Comparison of ENCODE assay signal across 8 mouse cellular contexts in genomic region chr7:127840886-127841285, GRCm38 (mm10). TPM values are rescaled to one million over a fixed set of nuclear protein-coding genes. Genes with fewer than 3 reads are reported as not detected.
DNase-seq lines count a peak whose midpoint lies in the region; ATAC-seq and TF ChIP-seq lines count a peak whose summit lies in the region.

No protein-coding gene starts in this region.

- H3K36me3 ChIP-seq in forebrain, embryonic 15.5 days = no peaks in the 10 kb centered on the region
- H3K36me3 ChIP-seq in intestine, embryonic 15.5 days = peaks cover 8% of the 10 kb centered on the region; the same call in 1 of the 2 replicates
- H3K36me3 ChIP-seq in liver, embryonic 15.5 days (replicated peaks) = peaks cover 13% of the 10 kb centered on the region

- no peak for TF ChIP-seq POLR2A in olfactory bulb, adult 2 months (IDR thresholded peaks at IDR 0.05; ENCODE audit: insufficient read depth, low read depth, low read length)

- H3K4me2 ChIP-seq in forebrain, embryonic 15.5 days (replicated peaks) = peak overlapping the region; percentile 97
- peak overlapping the region; percentile 77 for H3K4me2 ChIP-seq in intestine, embryonic 15.5 days (replicated peaks)
- peak overlapping the region; percentile 100 for H3K4me2 ChIP-seq in liver, embryonic 15.5 days

- peak overlapping the region; percentile 59 for H3K9ac ChIP-seq in forebrain, embryonic 15.5 days (replicated peaks)
- peak overlapping the region; percentile 72 for H3K9ac ChIP-seq in intestine, embryonic 15.5 days
- peak overlapping the region; percentile 78 for H3K9ac ChIP-seq in liver, embryonic 15.5 days

- no peaks in the 10 kb centered on the region for H3K27me3 ChIP-seq in forebrain, embryonic 15.5 days
- no peaks in the 10 kb centered on the region for H3K27me3 ChIP-seq in intestine, embryonic 15.5 days (replicated peaks)
- no peaks in the 10 kb centered on the region for H3K27me3 ChIP-seq in liver, embryonic 15.5 days

- 3% methylated on average over 15 of the region's 15 CpGs for WGBS in forebrain, embryonic 15.5 days
- WGBS in intestine, embryonic 15.5 days = 6% methylated on average over 15 of the region's 15 CpGs
- 6% methylated on average over 15 of the region's 15 CpGs for WGBS in liver, embryonic 15.5 days (ENCODE audit: insufficient replicate concordance)
- under 1% methylated on average over 15 of the region's 15 CpGs for WGBS in olfactory bulb, adult 2 months

- DNase-seq in lung, adult 18-20 months = peak; percentile 33 to 36
- DNase-seq in lung, postnatal 36 days = no peak
- DNase-seq in cerebellum, adult 11-12 months = peak; percentile 87
- peak; percentile 77 for DNase-seq in thymus, postnatal 25 days

- peak overlapping the region; percentile 95 for H3K27ac ChIP-seq in forebrain, embryonic 15.5 days (replicated peaks)
- peak overlapping the region; percentile 88 for H3K27ac ChIP-seq in intestine, embryonic 15.5 days
- peak overlapping the region; percentile 92 for H3K27ac ChIP-seq in liver, embryonic 15.5 days (replicated peaks)
- H3K27ac ChIP-seq in olfactory bulb, adult 2 months (ENCODE audit: insufficient read depth, low read depth, low read length) = peak overlapping the region; percentile 97

- ATAC-seq in forebrain, embryonic 15.5 days (replicated peaks) = peak; percentile 47
- peak; percentile 34 for ATAC-seq in intestine, embryonic 15.5 days
- 0 out of 2 replicates have a peak, but pooled peaks have one; percentile 13 for ATAC-seq in liver, embryonic 15.5 days (ENCODE audit: insufficient read depth)

- no peak for TF ChIP-seq CTCF in olfactory bulb, adult 2 months (IDR thresholded peaks at IDR 0.05; ENCODE audit: insufficient read depth, low read depth, low read length)

- H3K9me3 ChIP-seq in forebrain, embryonic 15.5 days = no peaks in the 10 kb centered on the region
- no peaks in the 10 kb centered on the region for H3K9me3 ChIP-seq in intestine, embryonic 15.5 days
- no peaks in the 10 kb centered on the region for H3K9me3 ChIP-seq in liver, embryonic 15.5 days (replicated peaks)

- peak overlapping the region; percentile 66 for H3K4me3 ChIP-seq in forebrain, embryonic 15.5 days
- H3K4me3 ChIP-seq in intestine, embryonic 15.5 days (replicated peaks) = peak overlapping the region; percentile 82
- peak overlapping the region; percentile 79 for H3K4me3 ChIP-seq in liver, embryonic 15.5 days (replicated peaks)
- H3K4me3 ChIP-seq in olfactory bulb, adult 2 months (ENCODE audit: insufficient read depth, low read depth, low read length) = peak overlapping the region; percentile 78

- peaks cover 15% of the 10 kb centered on the region for H3K4me1 ChIP-seq in forebrain, embryonic 15.5 days
- H3K4me1 ChIP-seq in intestine, embryonic 15.5 days (replicated peaks) = peaks cover 5% of the 10 kb centered on the region; the same call in 1 of the 2 replicates
- H3K4me1 ChIP-seq in liver, embryonic 15.5 days (replicated peaks) = peaks cover 30% of the 10 kb centered on the region
- peaks cover 4% of the 10 kb centered on the region for H3K4me1 ChIP-seq in olfactory bulb, adult 2 months (ENCODE audit: control insufficient read depth, insufficient read depth, low read length)

RNA-seq across cellular contexts. Expression of gene Stx1b, which starts 16.5 kb away (rescaled TPM):
- polyA plus RNA-seq in forebrain, embryonic 15.5 days (2015; fragmentation: Nextera tagmentation; extraction: Ambion mirVana) = 34.5 and 37.4 TPM in 2 replicates
- polyA plus RNA-seq in intestine, embryonic 15.5 days (2015; fragmentation: Nextera tagmentation; extraction: Ambion mirVana) = 3.2 and 3.4 TPM in 2 replicates
- polyA plus RNA-seq in liver, embryonic 15.5 days (2015; fragmentation: Nextera tagmentation; extraction: Ambion mirVana) = 0.43 and 0.44 TPM in 2 replicates
- 303 TPM in 1 of 2 replicates, not detected in the other for polyA plus RNA-seq in olfactory bulb, adult 2 months (2012; ENCODE audit: insufficient read depth, insufficient read length, low replicate concordance, missing spikeins)

RNA-seq across cellular contexts. Expression of gene Stx4a, which starts 16.8 kb away (rescaled TPM):
- polyA plus RNA-seq in forebrain, embryonic 15.5 days (2015; fragmentation: Nextera tagmentation; extraction: Ambion mirVana) = 19.2 and 21.3 TPM in 2 replicates
- 40.6 and 40.7 TPM in 2 replicates for polyA plus RNA-seq in intestine, embryonic 15.5 days (2015; fragmentation: Nextera tagmentation; extraction: Ambion mirVana)
- polyA plus RNA-seq in liver, embryonic 15.5 days (2015; fragmentation: Nextera tagmentation; extraction: Ambion mirVana) = 14.6 and 14.9 TPM in 2 replicates
- not detected in 2 replicates for polyA plus RNA-seq in olfactory bulb, adult 2 months (2012; ENCODE audit: insufficient read depth, insufficient read length, low replicate concordance, missing spikeins)

RNA-seq across cellular contexts. Expression of gene Zfp646, which starts 35.1 kb away (rescaled TPM):
- 13.2 and 13.7 TPM in 2 replicates for polyA plus RNA-seq in forebrain, embryonic 15.5 days (2015; fragmentation: Nextera tagmentation; extraction: Ambion mirVana)
- 8.6 and 9.6 TPM in 2 replicates for polyA plus RNA-seq in intestine, embryonic 15.5 days (2015; fragmentation: Nextera tagmentation; extraction: Ambion mirVana)
- polyA plus RNA-seq in liver, embryonic 15.5 days (2015; fragmentation: Nextera tagmentation; extraction: Ambion mirVana) = 3.8 and 5.0 TPM in 2 replicates
- polyA plus RNA-seq in olfactory bulb, adult 2 months (2012; ENCODE audit: insufficient read depth, insufficient read length, low replicate concordance, missing spikeins) = not detected in 2 replicates

RNA-seq across cellular contexts. Expression of gene Zfp668, which starts 35.7 kb away (rescaled TPM):
- polyA plus RNA-seq in forebrain, embryonic 15.5 days (2015; fragmentation: Nextera tagmentation; extraction: Ambion mirVana) = 46.2 and 48.4 TPM in 2 replicates
- 15.5 and 15.6 TPM in 2 replicates for polyA plus RNA-seq in intestine, embryonic 15.5 days (2015; fragmentation: Nextera tagmentation; extraction: Ambion mirVana)
- 5.7 and 6.8 TPM in 2 replicates for polyA plus RNA-seq in liver, embryonic 15.5 days (2015; fragmentation: Nextera tagmentation; extraction: Ambion mirVana)
- polyA plus RNA-seq in olfactory bulb, adult 2 months (2012; ENCODE audit: insufficient read depth, insufficient read length, low replicate concordance, missing spikeins) = not detected in 2 replicates

RNA-seq across cellular contexts. Expression of gene Hsd3b7, which starts 40.5 kb away (rescaled TPM):
- polyA plus RNA-seq in forebrain, embryonic 15.5 days (2015; fragmentation: Nextera tagmentation; extraction: Ambion mirVana) = 7.4 TPM in 2 replicates
- 28.0 and 31.2 TPM in 2 replicates for polyA plus RNA-seq in intestine, embryonic 15.5 days (2015; fragmentation: Nextera tagmentation; extraction: Ambion mirVana)
- polyA plus RNA-seq in liver, embryonic 15.5 days (2015; fragmentation: Nextera tagmentation; extraction: Ambion mirVana) = 55.9 and 75.3 TPM in 2 replicates
- polyA plus RNA-seq in olfactory bulb, adult 2 months (2012; ENCODE audit: insufficient read depth, insufficient read length, low replicate concordance, missing spikeins) = not detected in 2 replicates
